Mouse (Mus musculus) limb, embryonic 14.5 days (tissue): ENCODE results near the gene Capn2. TPM values are rescaled to one million over a fixed set of nuclear protein-coding genes. Genes with fewer than 3 reads are reported as not detected.

ENCODE experiments used
- ATAC-seq: fragments of 200-750 bp; cut with Nextera tagmentation; 2 replicates; pipeline ENCODE4 v1.8.0; 2017; ENCODE audit warnings: low read depth, moderate number of reproducible peaks, moderate TSS enrichment; ENCODE audit not compliant: low FRiP score
- DNase-seq: peaks from one replicate; pipeline ENCODE4 v3.0.0-alpha.2; 2015; ENCODE audit warnings: low spot score
- H3K27ac ChIP-seq: fragments of 300-500 bp; sonication (generic); replicated peaks from 2 replicates; pipeline ENCODE4 v1.5.1; 2014; ENCODE audit warnings: low read depth, mild to moderate bottlenecking, low read length, moderate library complexity, mixed read lengths
- H3K27me3 ChIP-seq: fragments of 300-500 bp; sonication (generic); 2 replicates; pipeline ENCODE4 v1.6.1; 2014; ENCODE audit warnings: low read length, mixed read lengths; ENCODE audit not compliant: control insufficient read depth, insufficient read depth
- H3K36me3 ChIP-seq: fragments of 300-500 bp; sonication (generic); 2 replicates; pipeline ENCODE4 v1.6.1; 2014; ENCODE audit warnings: mild to moderate bottlenecking, low read length, moderate library complexity, mixed read lengths; ENCODE audit not compliant: control insufficient read depth, insufficient read depth
- H3K4me1 ChIP-seq: fragments of 300-500 bp; sonication (generic); 2 replicates; pipeline ENCODE4 v1.6.1; 2014; ENCODE audit warnings: antibody characterized with exemption, low read length, mixed read lengths; ENCODE audit not compliant: control insufficient read depth, insufficient read depth
- H3K4me2 ChIP-seq: fragments of 300-500 bp; sonication (generic); replicated peaks from 2 replicates; pipeline ENCODE4 v1.6.1; 2014; ENCODE audit warnings: low read depth, mild to moderate bottlenecking, low read length, moderate library complexity; ENCODE audit not compliant: severe bottlenecking
- H3K4me3 ChIP-seq: fragments of 300-500 bp; sonication (generic); replicated peaks from 2 replicates; pipeline ENCODE4 v1.5.1; 2014; ENCODE audit warnings: low read length
- H3K9ac ChIP-seq: fragments of 300-500 bp; sonication (generic); 2 replicates; pipeline ENCODE4 v1.6.1; 2014; ENCODE audit warnings: mild to moderate bottlenecking, low read depth, low read length, moderate library complexity; ENCODE audit not compliant: severe bottlenecking
- H3K9me3 ChIP-seq: fragments of 300-500 bp; sonication (generic); 2 replicates; pipeline ENCODE4 v1.6.1; 2016; ENCODE audit warnings: low read length; ENCODE audit not compliant: control insufficient read depth
- POLR2A ChIP-seq: fragments of 200-500 bp; IDR thresholded peaks from 2 replicates; pipeline ENCODE4 v1.8.0; 2012; ENCODE audit warnings: inconsistent platforms, mild to moderate bottlenecking, moderate library complexity, borderline replicate concordance; ENCODE audit not compliant: insufficient read depth, insufficient read length; ENCODE audit errors: extremely low read depth
- WGBS: fragments of 180-500 bp; shearing (Covaris S2); extraction: QIAGEN DNeasy Blood & Tissue Kit; methylation state at CpG from one replicate; pipeline ENCODE4 v1.1.7; 2014; 5-methylcytosine and 5-hydroxymethylcytosine counted together
- polyA plus RNA-seq, 2 experiments: library from polyadenylated mRNA; depleted of rRNA in 1 of 2; stranded (reverse) in 1 of 2; unstranded in 1 of 2; fragments of >200 nt; fragmentation: Nextera tagmentation in 1 of 2; extraction: Ambion mirVana in 1 of 2; gene quantifications; 2 replicates each; pipeline versions ENCODE4 v1.2.1 to v1.2.3; 2012 to 2014

The Capn2 gene
- polyA plus RNA-seq, 2 experiments: 90.5 to 119 TPM

DNA sequence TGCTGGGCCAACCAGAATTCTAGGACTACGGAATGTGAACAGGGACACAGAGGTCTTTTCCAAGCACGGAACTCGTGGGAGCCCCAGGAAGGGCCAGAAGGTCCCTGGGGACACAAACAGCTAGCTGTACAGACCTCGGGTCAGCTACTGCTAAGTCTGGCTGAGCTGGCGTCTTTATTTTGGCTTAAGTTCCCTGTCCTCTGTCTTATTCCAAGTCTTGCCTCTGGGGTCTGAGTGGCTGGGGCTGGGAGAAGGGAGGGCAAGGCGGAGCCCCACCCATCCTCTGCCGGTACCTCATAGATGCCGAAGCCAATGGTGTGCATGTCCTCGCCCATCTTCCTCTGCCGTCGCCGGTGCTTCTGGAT is 33.5 kb downstream of the Capn2 start:
- H3K9me3 ChIP-seq: no peaks in the 10 kb centered on the region
- WGBS: 88% methylated on average over 12 of the region's 12 CpGs
- peaks cover 97% of the 10 kb centered on the region for H3K36me3 ChIP-seq
- no peak overlapping the region for H3K9ac ChIP-seq
- H3K4me2 ChIP-seq: no peak overlapping the region
- no peak overlapping the region for H3K27ac ChIP-seq
- TF ChIP-seq POLR2A: no peak
- no peak for ATAC-seq
- H3K4me3 ChIP-seq: no peak overlapping the region
- no peaks in the 10 kb centered on the region for H3K27me3 ChIP-seq
- no peaks in the 10 kb centered on the region for H3K4me1 ChIP-seq
- DNase-seq: no peak

DNA sequence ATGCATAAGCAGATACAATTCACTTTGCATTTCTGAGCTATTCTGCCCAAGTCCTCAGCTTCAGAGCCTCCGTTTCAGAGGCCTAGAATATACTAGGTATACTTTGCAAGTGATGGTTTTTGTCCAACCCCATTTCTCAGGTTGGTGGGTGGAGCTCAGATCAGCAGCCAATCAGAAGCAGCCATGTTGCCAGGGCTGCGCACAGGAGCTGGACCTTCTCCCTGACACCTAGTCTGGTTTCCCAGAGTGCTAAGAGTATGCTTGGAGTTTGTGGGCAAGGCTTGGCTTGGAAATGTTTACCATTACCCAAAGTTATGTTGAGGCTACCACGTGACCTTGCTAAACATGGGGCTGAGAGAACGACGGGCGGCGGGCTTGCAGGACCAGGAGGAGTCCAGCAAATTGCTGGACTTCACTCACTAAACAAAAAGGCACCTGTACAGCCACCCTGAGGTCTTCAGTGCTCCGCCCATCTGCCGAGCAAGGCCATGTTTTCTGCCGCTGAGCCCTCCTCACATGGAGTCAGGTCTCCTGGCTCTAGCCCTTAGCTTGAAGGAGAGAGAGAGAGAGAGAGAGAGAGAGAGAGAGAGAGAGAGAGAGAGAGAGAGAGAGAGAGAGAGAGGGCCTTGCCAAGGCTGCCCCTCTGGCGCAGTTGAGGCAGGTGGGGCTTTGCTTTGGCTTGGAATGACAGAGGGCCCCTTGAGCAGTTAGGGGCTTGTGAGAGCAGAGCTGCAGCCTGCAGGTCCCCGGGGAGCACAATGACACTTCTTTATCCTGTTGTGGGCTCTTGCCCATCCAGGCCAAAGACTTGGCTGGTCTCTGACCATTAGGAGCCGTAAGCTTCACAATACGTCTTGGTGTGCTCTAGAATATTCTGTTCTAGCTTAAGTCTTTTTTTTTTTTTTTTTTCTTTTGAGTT is 34.2 kb downstream of the Capn2 start:
- H3K27ac ChIP-seq: no peak overlapping the region
- no peak for ATAC-seq
- H3K4me3 ChIP-seq: no peak overlapping the region
- no peak overlapping the region for H3K4me2 ChIP-seq
- H3K27me3 ChIP-seq: no peaks in the 10 kb centered on the region
- no peaks in the 10 kb centered on the region for H3K9me3 ChIP-seq
- no peak for DNase-seq
- H3K9ac ChIP-seq: no peak overlapping the region
- TF ChIP-seq POLR2A: no peak
- 94% methylated on average over 14 of the region's 14 CpGs for WGBS
- peaks cover 97% of the 10 kb centered on the region for H3K36me3 ChIP-seq
- no peaks in the 10 kb centered on the region for H3K4me1 ChIP-seq

GRCm38 (mm10) chr1:182481646-182482295 is 35.6 kb downstream of the Capn2 start:
- H3K36me3 ChIP-seq: peaks cover 97% of the 10 kb centered on the region
- H3K4me1 ChIP-seq: no peaks in the 10 kb centered on the region
- WGBS: 83% methylated on average over 10 of the region's 10 CpGs
- no peak overlapping the region for H3K9ac ChIP-seq
- no peaks in the 10 kb centered on the region for H3K9me3 ChIP-seq
- no peak overlapping the region for H3K4me2 ChIP-seq
- ATAC-seq: no peak
- no peak overlapping the region for H3K27ac ChIP-seq
- no peak for TF ChIP-seq POLR2A
- H3K27me3 ChIP-seq: no peaks in the 10 kb centered on the region
- no peak overlapping the region for H3K4me3 ChIP-seq
- no peak for DNase-seq

DNA sequence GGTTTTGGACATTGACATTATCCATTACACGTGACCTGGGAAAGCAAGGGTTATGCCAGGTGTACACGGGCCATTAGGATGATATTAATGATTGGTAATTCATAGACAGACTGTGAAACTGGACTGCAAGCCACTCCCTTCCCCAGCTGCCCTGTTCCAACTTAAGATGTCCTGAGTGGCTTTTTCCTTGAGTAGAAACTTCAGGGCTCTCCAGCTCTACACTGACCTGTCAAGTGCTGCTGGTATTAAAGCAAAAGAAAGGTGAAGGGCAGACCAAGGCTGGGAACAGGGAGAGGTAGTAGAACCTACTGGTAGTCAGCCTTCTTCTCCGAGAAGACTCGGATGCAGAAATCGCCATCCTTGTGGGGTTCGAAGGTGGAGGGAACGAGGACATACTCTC is 36.3 kb downstream of the Capn2 start:
- Histone ChIP-seq H3K36me3 (peaks cover 97% of the 10 kb centered on the region), H3K27me3 (no peaks in the 10 kb centered on the region)
- WGBS: 95% methylated on average over 7 of the region's 7 CpGs

GRCm38 (mm10) chr1:182478935-182479334 is 38.5 kb downstream of the Capn2 start:
- DNase-seq (no peak), ATAC-seq (no peak)
- TF ChIP-seq POLR2A: no peak
- no peak overlapping the region for H3K27ac ChIP-seq
- H3K9me3 ChIP-seq: no peaks in the 10 kb centered on the region
- no peaks in the 10 kb centered on the region for H3K4me1 ChIP-seq
- H3K4me3 ChIP-seq: no peak overlapping the region
- H3K9ac ChIP-seq: no peak overlapping the region
- H3K27me3 ChIP-seq: no peaks in the 10 kb centered on the region
- 82% methylated on average over 4 of the region's 4 CpGs for WGBS
- no peak overlapping the region for H3K4me2 ChIP-seq
- peaks cover 99% of the 10 kb centered on the region for H3K36me3 ChIP-seq

More for the DNA sequence above, 36.3 kb downstream of the Capn2 start:
- Histone ChIP-seq H3K27ac (no peak overlapping the region), H3K4me2 (no peak overlapping the region), H3K9me3 (no peaks in the 10 kb centered on the region), H3K4me1 (no peaks in the 10 kb centered on the region), H3K4me3 (no peak overlapping the region), H3K9ac (no peak overlapping the region)
- no peak for ATAC-seq
- no peak for DNase-seq
- TF ChIP-seq POLR2A: no peak
